Mouse (Mus musculus) C2C12 (cell line): ENCODE results near the gene Naa25.

Source experiments
- CEBPB ChIP-seq: IDR thresholded peaks from one replicate; pipeline ENCODE4 v1.6.1; 2011; ENCODE audit warnings: low read depth, mild to moderate bottlenecking, control low read depth, moderate library complexity
- CTCF ChIP-seq: IDR thresholded peaks from one replicate; pipeline ENCODE4 v1.5.1; 2011; ENCODE audit not compliant: control insufficient read depth, insufficient read depth, insufficient read length
- MAX ChIP-seq: IDR thresholded peaks from one replicate; pipeline ENCODE4 v1.6.1; 2011; ENCODE audit warnings: mild to moderate bottlenecking, control low read depth

DNA sequence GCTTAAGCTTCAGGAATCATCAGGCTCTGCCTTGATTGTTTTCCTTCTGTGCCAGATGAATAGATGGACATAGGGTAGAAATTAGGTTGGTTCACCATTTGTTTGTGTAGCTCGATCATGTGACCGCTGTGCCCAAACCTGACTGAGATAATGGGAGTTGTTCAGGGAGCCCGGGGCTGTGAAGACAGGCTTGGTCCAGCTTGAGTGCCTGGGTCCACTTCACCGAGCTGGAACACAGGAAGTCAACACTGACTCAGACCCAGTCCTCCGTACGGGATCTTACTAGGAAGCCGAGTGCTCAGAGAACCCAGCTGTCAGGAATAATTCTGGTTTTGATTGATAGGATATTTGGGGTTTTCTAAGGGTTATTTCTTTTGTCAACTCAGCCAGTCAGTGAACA lies 76.9 kb downstream of the Naa25 start:
- no peak for TF ChIP-seq MAX
- no peak for TF ChIP-seq CTCF
- no peak for TF ChIP-seq CEBPB
